Mouse (Mus musculus): Measurements from ENCODE around the gene Dmp1. TPM values are rescaled to one million over a fixed set of nuclear protein-coding genes. Genes with fewer than 3 reads are reported as not detected.

Dmp1 gene
- polyA plus RNA-seq, 2 experiments from 2014 or later: not detected

GRCm38 (mm10) chr5:104263014-104263776 lies 60.8 kb downstream of the Dmp1 start:
- no peak for ATAC-seq

Other genes starting within 250 kb of the Dmp1 start
- not detected for gene Hsd17b13, start 225.2 kb upstream of the Dmp1 start, polyA plus RNA-seq (2017; shearing (Covaris generic))
- gene Hsd17b11, start 180.7 kb upstream of the Dmp1 start, polyA plus RNA-seq (2017; shearing (Covaris generic)): 1 to 10 TPM; 4.3 to 5.2 TPM
- 10 to 100 TPM; 13.5 to 22.6 TPM for gene Nudt9, start 156.3 kb upstream of the Dmp1 start, polyA plus RNA-seq (2017; shearing (Covaris generic))
- gene Gm17660, start 125.0 kb upstream of the Dmp1 start, polyA plus RNA-seq (2017; shearing (Covaris generic)): not detected
- not detected for gene Sparcl1, start 88.9 kb upstream of the Dmp1 start, polyA plus RNA-seq (2017; shearing (Covaris generic))
- not detected for gene Dspp, start 31.9 kb upstream of the Dmp1 start, polyA plus RNA-seq (2017; shearing (Covaris generic))
- gene Ibsp, start 96.6 kb downstream of the Dmp1 start, polyA plus RNA-seq (2017; shearing (Covaris generic)): not detected
- gene Mepe, start 122.7 kb downstream of the Dmp1 start, polyA plus RNA-seq (2017; shearing (Covaris generic)): not detected
- gene Spp1, start 232.5 kb downstream of the Dmp1 start, polyA plus RNA-seq (2017; shearing (Covaris generic)): 1 to 10 TPM in 1 of 2 experiments, not detected in 1; 2.7 TPM